Mouse (Mus musculus) embryo, embryonic 11 days (tissue): Measurements from ENCODE around the gene Il18rap.
"Not testable (repeated sequence)": the region's sequence is repeated elsewhere in the genome, so short reads cannot be mapped to it uniquely, and the experiment has no call there.

Experiments
- DNase-seq: peaks from one replicate; pipeline ENCODE4 v3.0.0-alpha.2; 2015

Il18rap gene

DNA sequence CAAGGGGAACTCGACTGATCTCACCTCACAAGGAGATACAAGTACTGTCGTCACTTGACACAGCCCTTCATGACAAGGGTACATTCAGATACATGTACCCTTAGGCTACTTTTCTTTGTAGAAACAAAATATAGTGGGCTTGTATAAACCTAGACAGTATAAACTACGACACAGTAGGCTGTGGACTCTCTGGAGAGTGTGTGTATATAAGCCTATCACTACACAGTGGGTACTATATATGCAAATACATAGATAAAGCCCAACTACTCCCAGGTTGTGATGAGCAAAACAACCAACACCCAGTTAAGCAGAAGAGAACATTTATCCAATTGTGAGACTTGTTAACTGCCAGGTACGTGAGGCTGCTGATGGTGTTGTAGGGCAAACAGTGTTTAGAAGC is 31.5 kb downstream of the Il18rap start:
- no peak for DNase-seq

DNA sequence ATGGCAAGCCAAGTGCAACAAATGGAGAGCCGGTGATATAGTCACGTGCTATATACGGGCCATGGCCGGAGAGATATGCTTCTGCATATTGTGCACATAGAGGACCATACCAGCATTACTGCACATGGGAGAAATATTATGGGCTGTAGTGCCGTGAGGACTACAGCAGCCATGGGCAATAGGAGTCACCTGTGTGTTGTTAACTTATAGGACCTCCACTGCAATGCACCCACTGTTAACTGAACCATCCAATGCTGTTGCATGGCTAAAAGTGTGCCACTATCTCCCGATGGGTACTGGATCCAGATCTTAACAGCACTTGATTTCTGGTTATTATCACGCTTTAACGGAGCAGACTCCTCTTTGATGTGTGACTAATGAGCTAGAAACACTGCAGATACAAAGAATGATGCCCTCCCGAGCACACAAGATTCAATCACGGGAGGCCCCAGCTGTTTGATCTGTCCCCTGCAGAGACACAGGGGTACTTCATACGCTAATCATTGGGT is 32.0 kb downstream of the Il18rap start:
- no peak for DNase-seq

DNA sequence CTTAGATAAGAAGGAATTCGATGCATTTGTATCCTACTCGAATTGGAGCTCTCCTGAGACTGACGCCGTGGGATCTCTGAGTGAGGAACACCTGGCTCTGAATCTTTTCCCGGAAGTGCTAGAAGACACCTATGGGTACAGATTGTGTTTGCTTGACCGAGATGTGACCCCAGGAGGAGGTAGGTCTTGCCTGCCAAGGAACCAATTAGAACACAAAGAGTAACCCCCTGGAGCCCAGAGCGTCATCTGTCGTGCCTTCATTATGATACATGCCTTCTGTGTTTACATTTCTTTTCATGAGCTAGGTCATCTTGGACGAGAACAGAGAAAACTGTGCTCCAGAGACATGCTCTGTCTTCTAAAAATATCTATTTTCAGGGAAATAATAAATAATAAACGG is 32.6 kb downstream of the Il18rap start:
- peak; percentile 8 for DNase-seq

DNA sequence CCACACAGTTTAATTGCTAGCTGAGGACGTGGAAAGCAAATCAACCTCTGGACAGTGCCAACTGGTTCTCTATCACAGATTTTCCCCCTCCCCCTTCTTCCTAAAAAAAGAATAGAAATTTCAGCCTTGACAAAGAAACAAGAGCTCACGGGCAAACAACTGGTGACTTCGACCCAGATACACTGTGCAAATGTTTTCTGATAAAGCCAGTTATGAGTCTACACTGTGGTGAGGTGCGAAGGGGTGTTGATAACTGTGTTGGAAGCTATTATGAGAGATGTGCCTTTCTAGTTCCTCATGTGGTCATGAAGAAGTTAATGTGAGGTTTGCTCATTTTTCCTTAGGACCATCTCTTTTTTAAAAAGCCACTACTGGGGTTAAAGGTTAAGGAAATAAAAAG is 54.2 kb downstream of the Il18rap start:
- no peak for DNase-seq

DNA sequence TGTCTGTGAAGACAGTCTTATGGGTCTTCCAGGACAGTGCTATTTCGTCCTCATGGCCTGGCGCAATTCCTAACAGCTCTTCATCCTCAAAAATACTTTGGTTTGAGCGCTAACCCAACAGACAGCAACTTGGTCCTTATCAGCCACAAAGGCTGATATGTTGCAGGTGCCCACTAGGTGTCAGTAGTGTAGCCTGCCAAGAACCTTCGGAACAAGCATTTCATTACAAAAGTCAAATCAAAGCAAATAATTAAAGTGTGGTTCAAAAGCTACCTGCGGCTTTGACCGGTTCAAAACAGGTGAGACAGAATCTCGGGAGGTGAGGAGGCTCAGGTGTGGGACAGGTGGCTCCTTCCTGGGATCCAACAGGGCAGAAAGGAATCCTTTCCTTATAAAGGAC is 64.6 kb downstream of the Il18rap start, which contains the start of gene Slc9a4:
Gene Slc9a4, plus strand, starts transcription at position 298 of the 400 bp plus-strand sequence.
- DNase-seq: peak; percentile 60

DNA sequence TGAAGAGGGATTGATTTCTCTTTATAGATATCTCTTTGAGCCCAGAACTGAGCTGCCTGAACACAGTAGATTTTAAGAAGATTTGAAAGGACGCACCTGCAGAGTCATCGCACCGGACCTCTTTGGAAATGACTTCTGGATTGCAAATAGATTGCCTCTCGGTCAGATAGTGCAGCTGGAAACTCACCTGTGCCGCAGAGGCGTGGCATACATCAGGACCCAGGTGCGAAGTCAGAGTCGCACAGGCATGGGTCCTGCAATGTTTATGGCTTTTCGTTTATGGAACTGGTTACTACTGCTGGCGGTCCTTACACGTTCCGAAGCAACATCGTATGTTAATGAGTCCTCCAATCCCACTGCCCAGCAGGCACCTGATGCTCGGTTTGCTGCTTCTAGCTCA is 65.1 kb downstream of the Il18rap start:
- DNase-seq: no peak

DNA sequence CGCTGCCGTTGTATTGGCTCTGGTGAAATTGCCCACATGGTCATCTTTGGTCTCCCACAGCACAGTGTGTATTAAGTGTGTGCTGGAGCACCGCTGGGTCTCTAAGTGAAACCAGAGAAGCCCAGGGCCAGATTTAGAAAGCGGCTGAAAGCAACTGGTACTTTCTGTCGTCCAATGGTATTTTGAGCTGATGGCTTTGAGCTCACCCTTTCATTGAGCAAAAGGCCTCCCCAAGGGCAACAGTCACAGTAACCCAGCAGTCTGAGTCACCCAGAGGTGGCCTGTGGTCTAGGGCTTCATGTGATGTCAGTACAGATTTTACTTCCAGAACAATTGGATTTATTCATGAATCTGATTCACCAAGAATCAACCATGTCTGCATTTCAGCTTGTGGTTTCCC is 71.6 kb downstream of the Il18rap start:
- no peak for DNase-seq

DNA sequence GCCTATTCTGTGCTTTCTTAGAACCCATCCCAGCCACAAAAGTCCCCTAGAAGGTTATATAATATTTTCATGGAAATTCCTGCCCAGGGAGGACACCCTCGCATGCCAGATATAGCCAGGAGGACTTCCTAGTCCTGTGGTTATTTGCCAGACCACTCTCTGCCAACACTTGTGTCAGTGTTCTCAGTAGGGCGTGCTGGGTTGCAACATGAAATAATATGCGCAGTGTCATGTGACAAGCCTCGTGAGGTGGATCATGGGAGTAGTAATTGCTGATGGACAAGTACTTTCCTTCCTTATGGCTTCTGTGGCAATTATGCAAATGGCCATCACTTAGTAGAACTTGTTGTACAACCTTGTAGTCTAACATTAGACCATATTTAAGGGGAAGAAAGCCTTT is 75.8 kb downstream of the Il18rap start:
- no peak for DNase-seq

DNA sequence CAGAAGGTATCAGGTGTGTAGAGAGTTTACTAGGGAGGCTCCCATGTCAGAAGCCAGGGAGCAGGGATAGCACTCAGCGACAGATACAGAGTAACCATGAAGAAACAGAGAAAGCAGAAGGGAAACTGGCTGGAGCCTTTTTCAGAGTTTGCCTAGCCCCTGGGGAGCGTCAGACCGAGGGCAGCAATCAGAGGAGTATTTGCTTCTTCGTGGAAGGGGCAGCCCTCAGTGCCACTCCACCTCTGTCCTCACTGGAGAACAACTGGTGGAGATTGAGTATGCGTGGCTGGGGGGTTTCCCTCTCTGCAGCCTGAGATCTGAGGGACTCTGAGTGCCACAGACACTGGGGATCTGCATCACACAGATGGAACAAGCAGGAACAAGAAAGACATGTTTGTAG is 82.7 kb downstream of the Il18rap start:
- no peak for DNase-seq

DNA sequence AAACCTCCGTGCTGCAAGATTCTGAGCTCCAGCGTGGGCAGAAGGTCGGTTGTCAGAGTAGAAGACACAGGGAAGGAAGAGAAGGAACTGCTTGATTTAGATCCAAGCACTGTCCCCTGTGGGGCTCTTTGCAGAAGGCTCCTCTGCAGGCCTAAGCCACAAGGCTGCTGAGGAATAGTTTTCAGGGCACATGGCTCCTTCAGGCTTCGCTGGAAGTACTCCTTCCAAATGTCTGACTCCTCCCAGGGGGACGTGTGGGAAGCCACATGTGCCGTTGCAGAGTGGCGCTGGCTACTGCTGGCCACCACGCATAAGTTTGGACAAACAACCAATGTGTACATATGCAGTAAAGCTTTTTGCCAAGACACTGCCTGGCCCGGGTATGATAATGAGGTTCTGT is 84.5 kb downstream of the Il18rap start:
- not testable (repeated sequence) for DNase-seq

DNA sequence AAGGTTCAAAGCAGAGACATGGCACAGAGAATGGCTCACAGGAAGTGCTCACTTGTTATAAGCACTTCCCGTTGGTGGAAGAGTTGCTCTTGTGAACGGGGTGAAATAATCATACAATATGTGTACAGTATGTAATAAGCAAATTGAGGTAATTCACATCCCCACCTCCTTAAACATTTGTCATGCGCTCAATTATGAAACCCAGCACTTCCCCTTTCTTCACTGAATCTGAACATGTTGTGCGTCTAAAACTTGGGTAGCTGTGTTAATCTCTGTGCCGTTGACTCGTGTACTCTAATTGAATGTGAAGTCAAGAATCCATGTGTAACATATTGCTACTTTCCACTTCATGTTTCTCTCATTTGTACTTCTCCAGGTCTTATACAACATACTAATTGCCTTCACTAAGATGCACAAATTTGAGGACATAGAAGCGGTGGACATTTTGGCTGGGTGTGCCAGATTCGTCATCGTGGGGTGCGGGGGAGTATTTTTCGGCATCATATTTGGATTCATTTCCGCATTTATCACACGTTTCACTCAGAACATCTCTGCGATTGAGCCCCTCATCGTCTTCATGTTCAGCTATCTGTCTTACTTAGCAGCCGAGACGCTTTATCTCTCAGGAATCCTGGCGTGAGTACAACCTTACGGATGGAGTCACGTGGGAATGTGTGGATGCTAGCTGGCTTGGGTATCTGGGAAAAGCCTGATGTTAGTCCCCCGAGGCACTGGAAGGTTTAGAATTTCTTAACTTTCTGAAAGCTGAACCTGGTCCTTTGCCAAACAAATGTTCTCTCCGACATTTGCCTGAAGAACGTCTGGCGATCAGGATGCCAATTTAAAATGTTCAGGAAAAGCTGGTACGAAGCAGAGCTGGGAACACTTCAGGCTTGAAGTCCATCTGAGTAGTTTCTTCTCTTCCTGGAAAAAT is 85.5 kb downstream of the Il18rap start:
- no peak for DNase-seq
